Mouse (Mus musculus) stomach, postnatal 0 days (tissue): ENCODE measurements at regions not wholly inside any gene's neighbourhood (a gene's known extent, or its start where the extent isn't known, plus 50 kb on each side); places are given as distances from the start of the nearest gene placed in this dataset.

Source experiments
- CTCF ChIP-seq: IDR thresholded peaks from 2 replicates; pipeline ENCODE4 v1.5.1; 2016; ENCODE audit warnings: antibody characterized with exemption, low read depth, mild to moderate bottlenecking, moderate library complexity
- EP300 ChIP-seq: optimal IDR thresholded peaks from 2 replicates; pipeline ENCODE3; 2016; ENCODE audit warnings: antibody characterized with exemption

DNA sequence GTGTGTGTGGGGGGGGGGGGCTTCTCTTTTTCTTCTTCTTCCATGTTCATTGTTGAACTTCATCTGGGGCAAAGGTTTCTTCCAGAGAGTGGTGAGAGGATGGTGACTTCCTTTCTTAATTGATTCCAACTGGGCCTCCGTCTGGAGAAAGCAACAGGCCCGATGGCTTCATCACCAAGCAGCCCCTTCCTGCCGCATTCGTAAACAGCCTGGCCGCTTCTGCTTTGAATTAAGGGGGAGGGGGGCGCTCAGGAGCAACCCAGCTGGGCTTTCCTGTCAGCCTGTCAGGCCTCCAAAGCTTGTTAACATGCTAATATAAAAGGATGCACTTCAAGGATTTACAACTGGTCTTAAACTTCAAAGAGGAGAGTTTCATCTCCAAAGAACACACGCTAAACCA, 111.5 kb downstream of the Tfap2c start:
- TF ChIP-seq CTCF: no peak
- no peak for TF ChIP-seq EP300
